Mouse (Mus musculus) midbrain, embryonic 15.5 days (tissue): Measurements from ENCODE around the gene Hnf1b. TPM values are rescaled to one million over a fixed set of nuclear protein-coding genes. Genes with fewer than 3 reads are reported as not detected.

Experiments
- ATAC-seq: fragments of 200-750 bp; cut with Nextera tagmentation; replicated peaks from 2 replicates; pipeline ENCODE4 v1.8.0; 2017; ENCODE audit warnings: moderate TSS enrichment
- H3K27ac ChIP-seq: fragments of 300-500 bp; sonication (generic); 2 replicates; pipeline ENCODE4 v1.5.1; 2015; ENCODE audit warnings: mild to moderate bottlenecking, inconsistent platforms
- H3K27me3 ChIP-seq: fragments of 300-500 bp; sonication (generic); replicated peaks from 2 replicates; pipeline ENCODE4 v1.6.1; 2015; ENCODE audit warnings: inconsistent platforms
- H3K36me3 ChIP-seq: fragments of 300-500 bp; sonication (generic); replicated peaks from 2 replicates; pipeline ENCODE4 v1.6.1; 2015; ENCODE audit warnings: inconsistent platforms
- H3K4me1 ChIP-seq: fragments of 300-500 bp; sonication (generic); 2 replicates; pipeline ENCODE4 v1.6.1; 2015; ENCODE audit warnings: inconsistent platforms
- H3K4me2 ChIP-seq: fragments of 300-500 bp; sonication (generic); 2 replicates; pipeline ENCODE4 v1.6.1; 2015; ENCODE audit warnings: inconsistent platforms, mild to moderate bottlenecking, moderate library complexity
- H3K4me3 ChIP-seq: fragments of 300-500 bp; sonication (generic); 2 replicates; pipeline ENCODE4 v1.5.1; 2015; ENCODE audit warnings: mild to moderate bottlenecking, inconsistent platforms
- H3K9ac ChIP-seq: fragments of 300-500 bp; sonication (generic); 2 replicates; pipeline ENCODE4 v1.6.1; 2015; ENCODE audit warnings: mild to moderate bottlenecking, inconsistent platforms
- H3K9me3 ChIP-seq: fragments of 300-500 bp; sonication (generic); 2 replicates; pipeline ENCODE4 v1.6.1; 2016; ENCODE audit warnings: inconsistent platforms
- WGBS: fragments of 180-500 bp; shearing (Covaris S2); methylation state at CpG from one replicate; pipeline ENCODE4 v1.1.7; 2015; ENCODE audit warnings: mixed read lengths; 5-methylcytosine and 5-hydroxymethylcytosine counted together
- polyA plus RNA-seq: library from polyadenylated mRNA; unstranded; fragments of >200 nt; fragmentation: Nextera tagmentation; extraction: Ambion mirVana; gene quantifications from 2 replicates; pipeline ENCODE4 v1.2.1, GENCODE M21; 2015

Gene Hnf1b
- polyA plus RNA-seq, 1 experiment from 2014 or later = 0.15 TPM

DNA sequence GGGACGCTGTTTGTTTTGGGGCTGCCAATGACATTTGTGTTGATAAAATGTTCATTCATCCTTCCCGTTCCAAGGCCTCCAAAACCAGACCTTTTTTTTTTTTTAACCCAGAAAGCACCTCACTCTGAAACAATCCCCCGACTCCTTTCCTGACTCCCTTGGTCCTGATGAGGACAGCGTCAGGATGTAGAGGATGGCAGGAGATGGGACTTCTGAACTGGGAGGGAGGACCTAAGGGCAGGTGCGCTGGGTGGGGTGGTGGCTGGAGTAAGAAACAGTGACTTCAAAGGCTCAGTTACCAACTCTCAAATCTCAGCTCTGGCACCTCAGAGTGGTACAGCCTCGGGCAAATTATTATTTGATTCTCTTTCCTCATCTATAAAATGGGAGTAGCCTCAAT lies 33.2 kb downstream of the Hnf1b start:
- 81% methylated on average over 6 of the region's 6 CpGs for WGBS
- no peaks in the 10 kb centered on the region for H3K36me3 ChIP-seq
- H3K9me3 ChIP-seq = no peaks in the 10 kb centered on the region
- no peak overlapping the region for H3K4me3 ChIP-seq
- H3K9ac ChIP-seq = no peak overlapping the region
- no peaks in the 10 kb centered on the region for H3K4me1 ChIP-seq
- ATAC-seq = no peak
- no peak overlapping the region for H3K4me2 ChIP-seq
- no peak overlapping the region for H3K27ac ChIP-seq
- H3K27me3 ChIP-seq = no peaks in the 10 kb centered on the region

DNA sequence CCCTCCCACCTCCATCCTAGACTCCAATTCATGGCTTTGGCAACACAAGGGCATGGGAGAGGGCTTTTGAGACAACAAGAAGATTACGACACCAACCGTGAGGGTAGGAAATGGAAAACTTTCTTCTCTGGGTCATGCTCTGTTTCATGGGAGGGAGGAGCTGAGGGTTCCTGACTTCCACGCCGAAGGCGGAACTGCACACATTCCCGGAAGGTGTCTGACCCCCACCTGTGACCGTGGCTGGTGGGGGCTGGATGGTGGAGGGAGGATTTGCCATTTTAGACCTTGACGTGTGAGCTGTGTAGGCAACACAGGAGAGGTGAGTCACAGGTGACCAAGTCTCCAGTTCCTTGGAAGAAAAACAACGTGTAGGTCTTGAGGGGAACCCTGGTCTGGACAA lies 33.9 kb downstream of the Hnf1b start:
- Histone ChIP-seq H3K9me3 (no peaks in the 10 kb centered on the region), H3K4me2 (no peak overlapping the region)
- ATAC-seq = no peak

GRCm38 (mm10) chr11:83885175-83885574 lies 35.3 kb downstream of the Hnf1b start:
- Histone ChIP-seq H3K9ac (no peak overlapping the region), H3K36me3 (no peaks in the 10 kb centered on the region), H3K27me3 (no peaks in the 10 kb centered on the region), H3K4me3 (no peak overlapping the region), H3K9me3 (no peaks in the 10 kb centered on the region), H3K4me2 (no peak overlapping the region), H3K4me1 (no peaks in the 10 kb centered on the region), H3K27ac (no peak overlapping the region)
- no peak for ATAC-seq
- 94% methylated on average over 8 of the region's 8 CpGs for WGBS

More for the DNA sequence above, 33.9 kb downstream of the Hnf1b start:
- WGBS = 91% methylated on average over 9 of the region's 9 CpGs
- H3K4me3 ChIP-seq = no peak overlapping the region
- H3K9ac ChIP-seq = no peak overlapping the region
- H3K27ac ChIP-seq = no peak overlapping the region
- H3K4me1 ChIP-seq = no peaks in the 10 kb centered on the region
- H3K27me3 ChIP-seq = no peaks in the 10 kb centered on the region
- H3K36me3 ChIP-seq = no peaks in the 10 kb centered on the region

- H3K4me1 ChIP-seq = no peaks in the 10 kb centered on the region
- no peak overlapping the region for H3K4me3 ChIP-seq
- H3K9me3 ChIP-seq = no peaks in the 10 kb centered on the region
- 86% methylated on average over 3 of the region's 3 CpGs for WGBS
- H3K27ac ChIP-seq = no peak overlapping the region
- ATAC-seq = no peak
- no peak overlapping the region for H3K9ac ChIP-seq
- H3K27me3 ChIP-seq = no peaks in the 10 kb centered on the region
- H3K36me3 ChIP-seq = no peaks in the 10 kb centered on the region
- no peak overlapping the region for H3K4me2 ChIP-seq
These were observed 36.9 kb downstream of the Hnf1b start for GRCm38 (mm10) chr11:83886746-83887145.

- no peak overlapping the region for H3K9ac ChIP-seq
- H3K4me3 ChIP-seq = no peak overlapping the region
- no peaks in the 10 kb centered on the region for H3K4me1 ChIP-seq
- no peaks in the 10 kb centered on the region for H3K27me3 ChIP-seq
- ATAC-seq = no peak
- no peaks in the 10 kb centered on the region for H3K36me3 ChIP-seq
- H3K27ac ChIP-seq = no peak overlapping the region
- H3K9me3 ChIP-seq = no peaks in the 10 kb centered on the region
- WGBS = 44% methylated on average over 6 of the region's 6 CpGs
- H3K4me2 ChIP-seq = no peak overlapping the region
These were observed 41.5 kb downstream of the Hnf1b start for GRCm38 (mm10) chr11:83891366-83891765.

- H3K27me3 ChIP-seq = no peaks in the 10 kb centered on the region
- ATAC-seq = no peak
- H3K9ac ChIP-seq = no peak overlapping the region
- no peaks in the 10 kb centered on the region for H3K4me1 ChIP-seq
- H3K27ac ChIP-seq = no peak overlapping the region
- no peaks in the 10 kb centered on the region for H3K9me3 ChIP-seq
- H3K4me2 ChIP-seq = no peak overlapping the region
- 86% methylated on average over 9 of the region's 9 CpGs for WGBS
- H3K36me3 ChIP-seq = no peaks in the 10 kb centered on the region
- H3K4me3 ChIP-seq = no peak overlapping the region
These were observed 43.5 kb downstream of the Hnf1b start for GRCm38 (mm10) chr11:83893325-83893724.

DNA sequence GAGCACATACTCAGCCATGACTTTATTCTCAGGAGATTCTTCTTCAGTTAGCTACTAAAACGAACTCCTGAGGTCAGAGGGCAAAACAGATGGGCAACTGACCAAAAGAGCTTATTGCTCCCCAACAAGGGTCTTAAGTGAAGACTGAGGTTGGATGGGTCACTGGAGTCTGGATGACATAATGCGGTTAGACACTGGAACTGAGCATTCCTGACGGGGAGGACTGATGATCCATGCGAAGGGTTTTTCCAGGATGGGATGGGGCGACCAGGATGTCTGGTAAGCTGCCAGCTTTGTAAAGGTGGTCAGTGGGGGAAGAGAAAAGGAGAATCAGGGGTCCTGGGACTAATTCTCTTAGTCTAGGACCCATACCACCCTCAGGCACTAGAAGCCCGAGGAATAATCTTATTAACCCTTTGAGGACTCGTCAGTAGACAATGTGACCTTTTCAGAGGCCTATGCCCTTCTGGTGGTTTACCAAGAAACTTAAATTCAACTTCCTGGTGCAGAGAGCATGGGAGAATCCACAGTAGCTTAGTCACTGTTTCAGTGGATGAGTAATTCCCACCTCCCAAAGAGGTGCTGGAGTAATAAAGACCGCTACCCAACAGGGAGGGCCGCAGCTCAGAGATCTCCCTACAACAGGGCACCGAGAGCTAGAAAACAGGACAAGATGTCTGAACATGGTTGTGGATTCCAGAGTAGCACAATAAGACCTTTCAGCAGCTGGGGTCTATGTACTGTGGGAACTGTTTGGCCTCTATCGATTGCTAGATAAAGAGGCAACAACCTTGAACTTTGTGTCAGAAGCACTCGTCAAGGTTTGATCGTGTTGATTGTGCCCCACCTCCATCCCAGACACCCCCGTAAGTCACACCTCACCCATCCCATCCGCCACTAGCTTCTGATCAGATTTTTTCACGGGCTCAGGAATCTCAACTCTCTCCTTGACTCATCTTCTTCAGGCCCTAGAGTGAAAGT lies 46.9 kb downstream of the Hnf1b start:
- no peaks in the 10 kb centered on the region for H3K36me3 ChIP-seq
- H3K9me3 ChIP-seq = no peaks in the 10 kb centered on the region
- no peak overlapping the region for H3K4me3 ChIP-seq
- no peaks in the 10 kb centered on the region for H3K27me3 ChIP-seq
- no peak overlapping the region for H3K9ac ChIP-seq
- no peak overlapping the region for H3K27ac ChIP-seq
- 75% methylated on average over 16 of the region's 16 CpGs for WGBS
- no peak for ATAC-seq
- no peaks in the 10 kb centered on the region for H3K4me1 ChIP-seq
- H3K4me2 ChIP-seq = no peak overlapping the region

GRCm38 (mm10) chr11:83897569-83897968 lies 47.7 kb downstream of the Hnf1b start:
- Histone ChIP-seq H3K36me3 (no peaks in the 10 kb centered on the region), H3K4me1 (no peaks in the 10 kb centered on the region), H3K9me3 (no peaks in the 10 kb centered on the region), H3K4me2 (no peak overlapping the region), H3K9ac (no peak overlapping the region), H3K27me3 (no peaks in the 10 kb centered on the region), H3K4me3 (no peak overlapping the region), H3K27ac (no peak overlapping the region)
- WGBS = 86% methylated on average over 7 of the region's 7 CpGs
- ATAC-seq = no peak

DNA sequence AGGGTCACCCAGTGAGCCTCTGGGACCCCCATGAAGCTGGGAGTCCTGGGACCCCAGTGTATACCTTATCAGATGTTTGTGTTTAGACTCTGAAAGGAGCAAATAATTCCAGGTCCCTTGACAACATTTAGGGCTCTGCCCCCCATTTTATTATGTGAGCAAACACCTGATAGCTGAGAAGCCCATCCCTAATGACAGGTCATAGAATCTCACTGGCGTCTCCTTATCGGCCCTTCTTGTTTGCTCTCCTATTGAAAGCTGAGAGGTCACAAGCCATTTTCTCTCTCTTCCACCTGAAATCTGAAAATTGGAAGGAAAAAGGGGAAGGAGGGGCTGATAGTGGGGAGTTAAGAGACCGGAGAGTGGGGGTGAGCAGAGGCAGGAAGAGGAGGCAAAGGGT lies 52.9 kb downstream of the Hnf1b start:
- Histone ChIP-seq H3K27ac (no peak overlapping the region), H3K4me1 (no peaks in the 10 kb centered on the region), H3K36me3 (no peaks in the 10 kb centered on the region), H3K4me3 (no peak overlapping the region), H3K9me3 (no peaks in the 10 kb centered on the region), H3K9ac (no peak overlapping the region), H3K27me3 (no peaks in the 10 kb centered on the region), H3K4me2 (no peak overlapping the region)
- 85% methylated on average over 3 of the region's 3 CpGs for whole genome bisulfite sequencing
- no peak for ATAC-seq

DNA sequence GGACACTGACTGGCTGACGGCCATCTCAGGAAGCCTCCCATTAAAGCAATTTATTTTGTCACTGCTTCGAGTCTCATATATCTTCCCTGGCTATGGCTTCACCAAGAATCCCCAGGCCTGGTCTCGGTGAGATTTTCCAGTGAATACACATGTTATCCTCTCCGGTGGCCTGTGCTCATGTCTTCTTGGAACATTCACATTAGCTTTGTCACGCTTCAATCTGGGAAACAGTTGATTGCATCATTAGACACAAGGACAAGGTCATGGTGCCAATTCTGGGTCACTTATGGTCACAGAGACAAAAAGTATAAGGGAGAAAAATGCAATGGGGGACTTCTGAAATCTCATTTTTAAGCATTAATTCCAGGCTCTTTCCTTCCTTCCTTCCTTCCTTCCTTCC lies 55.9 kb downstream of the Hnf1b start:
- Histone ChIP-seq H3K9me3 (no peaks in the 10 kb centered on the region), H3K9ac (no peak overlapping the region), H3K4me3 (no peak overlapping the region), H3K36me3 (no peaks in the 10 kb centered on the region), H3K27me3 (no peaks in the 10 kb centered on the region), H3K4me1 (no peaks in the 10 kb centered on the region), H3K4me2 (no peak overlapping the region), H3K27ac (no peak overlapping the region)
- WGBS = 75% methylated on average over 5 of the region's 5 CpGs
- no peak for ATAC-seq

DNA sequence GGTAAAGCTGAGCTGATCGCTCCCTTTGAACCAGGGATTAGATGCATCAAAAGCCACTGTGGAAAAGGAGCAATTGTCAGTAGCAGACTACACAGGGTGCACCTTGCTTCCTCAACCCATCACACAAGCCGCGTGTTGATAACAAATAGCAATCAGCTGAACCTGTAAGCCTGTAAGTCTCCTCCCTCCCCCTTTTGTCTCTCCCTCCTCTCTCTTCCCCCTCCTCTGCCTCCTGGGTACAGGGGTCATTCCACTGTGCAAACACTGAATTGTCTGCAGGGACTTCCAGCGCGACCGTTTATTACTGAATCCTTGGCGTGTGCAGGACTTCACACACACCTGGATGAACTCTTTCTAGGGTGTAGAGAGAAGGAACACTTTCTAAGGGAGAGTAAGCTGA lies 58.5 kb downstream of the Hnf1b start:
- no peaks in the 10 kb centered on the region for H3K36me3 ChIP-seq
- no peak overlapping the region for H3K27ac ChIP-seq
- no peak overlapping the region for H3K4me2 ChIP-seq
- no peaks in the 10 kb centered on the region for H3K9me3 ChIP-seq
- WGBS = 18% methylated on average over 7 of the region's 7 CpGs
- no peaks in the 10 kb centered on the region for H3K27me3 ChIP-seq
- ATAC-seq = no peak
- H3K4me1 ChIP-seq = no peaks in the 10 kb centered on the region
- no peak overlapping the region for H3K4me3 ChIP-seq
- no peak overlapping the region for H3K9ac ChIP-seq

- Histone ChIP-seq H3K9me3 (no peaks in the 10 kb centered on the region), H3K4me1 (no peaks in the 10 kb centered on the region), H3K9ac (no peak overlapping the region), H3K27me3 (no peaks in the 10 kb centered on the region), H3K4me3 (no peak overlapping the region), H3K4me2 (no peak overlapping the region), H3K27ac (no peak overlapping the region), H3K36me3 (no peaks in the 10 kb centered on the region)
- no peak for ATAC-seq
- 79% methylated on average over 8 of the region's 8 CpGs for whole genome bisulfite sequencing
These were observed 64.0 kb downstream of the Hnf1b start for GRCm38 (mm10) chr11:83913824-83914311.

DNA sequence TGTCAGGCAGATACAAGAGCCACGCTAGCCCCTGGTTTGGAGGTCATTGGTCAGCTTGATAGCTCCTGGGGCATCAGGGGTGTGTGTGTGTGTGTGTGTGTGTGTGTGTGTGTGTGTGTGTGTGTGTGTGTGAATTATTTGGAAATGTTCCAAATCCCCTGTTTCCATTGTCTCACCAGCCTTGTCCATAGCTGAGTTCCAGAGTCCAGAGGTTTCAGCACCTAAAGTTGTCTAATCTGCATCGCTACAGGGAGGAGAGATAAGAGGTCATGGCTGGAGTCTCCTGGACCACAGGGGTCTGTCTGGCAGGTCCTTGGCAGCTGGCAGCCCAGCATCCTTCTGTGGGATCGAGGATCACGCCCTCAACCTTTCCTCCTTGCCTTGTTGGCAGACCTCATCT lies 64.6 kb downstream of the Hnf1b start:
- no peak for ATAC-seq
- no peaks in the 10 kb centered on the region for H3K36me3 ChIP-seq
- no peaks in the 10 kb centered on the region for H3K4me1 ChIP-seq
- no peaks in the 10 kb centered on the region for H3K9me3 ChIP-seq
- 89% methylated on average over 4 of the region's 4 CpGs for WGBS
- no peak overlapping the region for H3K4me2 ChIP-seq
- no peaks in the 10 kb centered on the region for H3K27me3 ChIP-seq
- no peak overlapping the region for H3K9ac ChIP-seq
- no peak overlapping the region for H3K4me3 ChIP-seq
- no peak overlapping the region for H3K27ac ChIP-seq
